Mouse (Mus musculus) cerebellum, adult 8-10 months (tissue): Measurements from ENCODE around the gene Amigo2.
"Not testable (repeated sequence)": the region's sequence is repeated elsewhere in the genome, so short reads cannot be mapped to it uniquely, and the experiment has no call there.

Experiments used
- DNase-seq: peaks from one replicate; pipeline ENCODE4 v3.0.0; 2022

The Amigo2 gene

GRCm38 (mm10) chr15:97212501-97213477 is 34.3 kb downstream of the Amigo2 start:
- no peak for DNase-seq

- DNase-seq = not testable (repeated sequence)
Measured at GRCm38 (mm10) chr15:97209754-97210153, 37.3 kb downstream of the Amigo2 start.

GRCm38 (mm10) chr15:97206506-97206905 is 40.6 kb downstream of the Amigo2 start:
- DNase-seq = no peak

GRCm38 (mm10) chr15:97205776-97206175 is 41.3 kb downstream of the Amigo2 start:
- DNase-seq = no peak

- no peak for DNase-seq
Measured at GRCm38 (mm10) chr15:97204889-97205288, 42.2 kb downstream of the Amigo2 start.

- no peak for DNase-seq
Measured at GRCm38 (mm10) chr15:97196644-97197043, 50.4 kb downstream of the Amigo2 start.

GRCm38 (mm10) chr15:97195628-97196027 is 51.5 kb downstream of the Amigo2 start:
- peak; percentile 15 for DNase-seq
